Mouse (Mus musculus): ENCODE results near the gene Phactr3. TPM values are rescaled to one million over a fixed set of nuclear protein-coding genes. Genes with fewer than 3 reads are reported as not detected.
A peak's percentile ranks its signal among the peaks of the same experiment; 100 is the strongest.
"Not testable (repeated sequence)": the region's sequence is repeated elsewhere in the genome, so short reads cannot be mapped to it uniquely, and the experiment has no call there.

Phactr3 gene
- total RNA-seq, 1 experiment from 2014 or later: not detected

DNA sequence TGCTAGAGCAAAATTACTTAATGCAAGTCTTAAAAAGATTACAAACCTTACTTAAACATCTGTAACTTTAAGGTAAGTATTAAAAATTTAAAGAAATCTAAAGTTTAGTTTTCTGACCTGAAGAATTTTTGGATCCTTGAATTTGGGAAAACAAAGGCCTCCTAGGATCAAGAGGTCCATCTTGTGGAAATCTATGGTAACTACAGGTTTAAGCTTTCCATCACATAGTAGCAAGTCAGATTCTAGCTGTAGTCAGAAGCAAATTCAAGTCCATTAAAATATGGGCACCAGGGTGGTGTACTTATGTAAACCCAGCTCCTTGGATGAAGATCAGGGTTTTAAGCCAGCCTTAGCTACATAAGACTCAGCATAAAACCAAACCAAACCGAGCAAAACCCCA is 219.1 kb downstream of the Phactr3 start:
- ATAC-seq (replicated peaks in 1 of 2; ENCODE audit: insufficient read depth in 1 of 2, low FRiP score in 2 of 2, low TSS enrichment in 1 of 2, low read depth in 1 of 2, poor library complexity in 2 of 2, severe bottlenecking in 2 of 2): no peak

DNA sequence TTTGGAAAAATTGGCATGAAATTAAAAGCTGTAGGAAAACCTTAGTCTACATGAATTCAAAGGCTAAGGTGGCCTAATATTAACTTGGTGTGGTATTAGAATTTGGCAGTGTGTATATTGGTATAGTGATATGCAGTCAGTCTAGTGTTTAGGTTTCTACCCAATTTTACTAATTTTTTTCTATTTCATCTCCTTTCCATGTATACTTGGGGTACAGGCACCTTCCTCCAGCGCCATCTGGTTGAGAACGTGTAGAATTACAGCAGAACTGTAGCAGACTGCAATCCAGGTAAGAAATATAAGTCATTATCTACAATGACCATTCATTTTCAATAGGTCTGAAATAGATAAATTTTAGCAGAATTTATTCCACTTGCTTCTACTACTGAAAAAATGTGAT is 220.3 kb downstream of the Phactr3 start:
- ATAC-seq (replicated peaks in 1 of 2; ENCODE audit: insufficient read depth in 1 of 2, low FRiP score in 2 of 2, low TSS enrichment in 1 of 2, low read depth in 1 of 2, poor library complexity in 2 of 2, severe bottlenecking in 2 of 2): peak in 1 of 2 experiments; percentile 46; a peak in 1 of 4 replicates

- not testable (repeated sequence) for ATAC-seq (replicated peaks in 1 of 2; ENCODE audit: insufficient read depth in 1 of 2, low FRiP score in 2 of 2, low TSS enrichment in 1 of 2, low read depth in 1 of 2, poor library complexity in 2 of 2, severe bottlenecking in 2 of 2)
Observed at GRCm38 (mm10) chr2:178342105-178342504, 223.3 kb downstream of the Phactr3 start.

DNA sequence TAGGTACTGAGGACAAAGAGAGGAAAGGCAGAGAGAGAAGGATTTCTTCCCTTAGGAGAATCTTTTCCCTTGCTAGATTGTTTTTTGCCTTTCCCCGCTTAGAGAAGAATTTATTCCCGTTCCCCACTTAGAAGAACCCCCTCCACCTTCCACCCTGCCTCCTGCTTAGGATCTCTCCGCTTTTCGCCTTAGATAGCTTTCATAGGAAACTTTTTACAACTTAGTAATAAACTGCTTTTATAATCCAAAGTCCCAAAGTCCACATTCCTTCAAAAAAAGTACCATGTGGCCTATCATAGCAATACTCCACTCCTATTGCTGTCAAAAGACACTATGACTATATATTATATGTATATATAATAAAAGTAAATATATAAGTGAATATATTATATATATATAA is 223.8 kb downstream of the Phactr3 start:
- no peak for ATAC-seq (replicated peaks in 1 of 2; ENCODE audit: insufficient read depth in 1 of 2, low FRiP score in 2 of 2, low TSS enrichment in 1 of 2, low read depth in 1 of 2, poor library complexity in 2 of 2, severe bottlenecking in 2 of 2)

Other genes with a start within 250 kb of the Phactr3 start
- gene Gm14327, start 221.9 kb upstream of the Phactr3 start, total RNA-seq (2017): 1.3 and 1.7 TPM in 2 replicates
- 0.35 and 5.2 TPM in 2 replicates for gene Zfp972, start 193.4 kb upstream of the Phactr3 start, total RNA-seq (2017)
- 11.1 and 18.1 TPM in 2 replicates for gene Gm14326, start 161.7 kb upstream of the Phactr3 start, total RNA-seq (2017)
- 33.7 and 42.2 TPM in 2 replicates for gene Zfp971, start 95.7 kb upstream of the Phactr3 start, total RNA-seq (2017)
- 23.8 and 27.9 TPM in 2 replicates for gene Zfp931, start 40.5 kb upstream of the Phactr3 start, total RNA-seq (2017)

Data from hematopoietic stem cell, adult 5-6 weeks (primary cell).